ENCODE assay signal across 13 mouse cellular contexts in genomic region chr6:54406116-54406515, GRCm38 (mm10). TPM values are rescaled to one million over a fixed set of nuclear protein-coding genes. Genes with fewer than 3 reads are reported as not detected.
"Had no signal": no experiment of that assay in that cellular context is flagged by ENCODE, and none has a peak within 500 bp of the region (broad histone marks: within the 10 kb centered on the region; RNA-seq: fewer than 3 reads in every experiment).

No protein-coding gene starts in this region.

- H3K36me3 ChIP-seq: limb, embryonic 15.5 days; liver, embryonic 12.5 days; lung, embryonic 15.5 days; midbrain, embryonic 12.5 days; neural tube, embryonic 12.5 days had no signal

- H3K4me2 ChIP-seq: limb, embryonic 15.5 days; liver, embryonic 12.5 days; lung, embryonic 15.5 days; midbrain, embryonic 12.5 days; neural tube, embryonic 12.5 days had no signal

- H3K4me1 ChIP-seq: limb, embryonic 15.5 days; liver, embryonic 12.5 days; midbrain, embryonic 12.5 days; neural tube, embryonic 12.5 days had no signal

- DNase-seq: kidney, adult 8-10 months; kidney, postnatal 4 days; layer of hippocampus, postnatal 36 days; thymus, adult 18-20 months; thymus, postnatal 14 days had no signal

- H3K4me3 ChIP-seq: limb, embryonic 15.5 days; liver, embryonic 12.5 days; lung, embryonic 15.5 days; midbrain, embryonic 12.5 days; myocyte; neural tube, embryonic 12.5 days had no signal

- H3K9me3 ChIP-seq: limb, embryonic 15.5 days; liver, embryonic 12.5 days; lung, embryonic 15.5 days; midbrain, embryonic 12.5 days; neural tube, embryonic 12.5 days had no signal

- H3K9ac ChIP-seq: limb, embryonic 15.5 days; liver, embryonic 12.5 days; lung, embryonic 15.5 days; midbrain, embryonic 12.5 days; neural tube, embryonic 12.5 days had no signal

- ATAC-seq: liver, embryonic 12.5 days had no signal

- H3K27me3 ChIP-seq: limb, embryonic 15.5 days; liver, embryonic 12.5 days; lung, embryonic 15.5 days; midbrain, embryonic 12.5 days; neural tube, embryonic 12.5 days had no signal

- H3K27ac ChIP-seq: limb, embryonic 15.5 days; liver, embryonic 12.5 days; lung, embryonic 15.5 days; midbrain, embryonic 12.5 days; neural tube, embryonic 12.5 days had no signal

RNA-seq across cellular contexts. Expression of gene Wipf3, which starts 23.3 kb away (rescaled TPM):
- total RNA-seq: megakaryocyte-erythroid progenitor cell, adult 5-6 weeks; neutrophil, adult 5-6 weeks had no signal
